27 mouse cellular contexts compared by ENCODE assay signal in the genomic region with DNA sequence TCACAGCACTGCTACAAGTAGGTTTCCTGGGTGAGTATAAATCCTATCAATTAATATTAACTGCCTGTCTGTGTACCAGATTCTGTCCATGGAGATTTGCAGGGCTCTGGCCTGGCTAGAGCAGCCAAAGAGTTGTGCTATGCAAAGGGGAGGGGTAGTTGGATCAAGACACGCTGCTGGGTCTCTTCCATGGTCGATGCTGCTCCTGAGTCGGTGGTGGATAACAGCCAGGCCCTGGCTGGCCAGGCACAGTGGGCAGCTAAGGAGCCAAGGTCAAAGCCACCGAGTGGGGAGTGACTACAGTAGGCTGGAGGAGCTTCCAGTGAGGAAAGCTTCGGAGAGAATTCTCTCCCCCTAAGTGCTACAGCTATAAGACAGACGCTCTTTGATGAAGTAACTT. TPM values are rescaled to one million over a fixed set of nuclear protein-coding genes. Genes with fewer than 3 reads are reported as not detected.
DNase-seq lines count a peak whose midpoint lies in the region; ATAC-seq and TF ChIP-seq lines count a peak whose summit lies in the region.
"Had no signal": no experiment of that assay in that cellular context is flagged by ENCODE, and none has a peak within 500 bp of the region (broad histone marks: within the 10 kb centered on the region; RNA-seq: fewer than 3 reads in every experiment).

No protein-coding gene starts in this region.

- H3K4me1 ChIP-seq in midbrain, postnatal 0 days (ENCODE audit: insufficient read depth, low read length) = no peaks in the 10 kb centered on the region
- no peaks in the 10 kb centered on the region for H3K4me1 ChIP-seq in midbrain, embryonic 13.5 days (replicated peaks)
- H3K4me1 ChIP-seq: embryonic facial prominence, embryonic 13.5 days; hindbrain, embryonic 15.5 days; kidney, embryonic 15.5 days; limb, embryonic 13.5 days; megakaryocyte, embryonic 14.5 days; midbrain, embryonic 15.5 days; neural tube, embryonic 15.5 days had no signal

- peak; percentile 78 to 90 for DNase-seq in cerebellum, postnatal 10 days
- DNase-seq in cerebellum, adult 9-10 months = no peak
- DNase-seq in heart, postnatal 10 days = peak; percentile 26 to 30
- no peak for DNase-seq in heart, postnatal 25 days (ENCODE audit: low spot score)
- peak; percentile 3 for DNase-seq in midbrain, postnatal 0 days (ENCODE audit: low spot score)
- DNase-seq in heart, postnatal 36 days = peak; percentile 4 to 11
- DNase-seq: adrenal gland, postnatal 36 days; thymus, postnatal 25 days had no signal

- H3K27ac ChIP-seq in midbrain, postnatal 0 days (ENCODE audit: low read depth, low read length) = no peak overlapping the region
- no peak overlapping the region for H3K27ac ChIP-seq in midbrain, embryonic 13.5 days
- H3K27ac ChIP-seq: embryonic facial prominence, embryonic 13.5 days; hindbrain, embryonic 15.5 days; kidney, embryonic 15.5 days; limb, embryonic 13.5 days; midbrain, embryonic 15.5 days; neural tube, embryonic 15.5 days had no signal

- no peak overlapping the region for H3K4me3 ChIP-seq in midbrain, postnatal 0 days (ENCODE audit: low read depth, low read length)
- no peak overlapping the region for H3K4me3 ChIP-seq in midbrain, embryonic 13.5 days (replicated peaks)
- H3K4me3 ChIP-seq: embryonic facial prominence, embryonic 13.5 days; hindbrain, embryonic 15.5 days; kidney, embryonic 15.5 days; limb, embryonic 13.5 days; megakaryocyte, embryonic 14.5 days; midbrain, embryonic 15.5 days; neural tube, embryonic 15.5 days had no signal

- H3K9me3 ChIP-seq in midbrain, postnatal 0 days (ENCODE audit: low read length) = no peaks in the 10 kb centered on the region
- no peaks in the 10 kb centered on the region for H3K9me3 ChIP-seq in midbrain, embryonic 13.5 days
- H3K9me3 ChIP-seq: embryonic facial prominence, embryonic 13.5 days; G1E; hindbrain, embryonic 15.5 days; kidney, embryonic 15.5 days; limb, embryonic 13.5 days; midbrain, embryonic 15.5 days; neural tube, embryonic 15.5 days had no signal

- no peaks in the 10 kb centered on the region for H3K36me3 ChIP-seq in midbrain, postnatal 0 days (ENCODE audit: insufficient read depth, low read length)
- H3K36me3 ChIP-seq in midbrain, embryonic 13.5 days = no peaks in the 10 kb centered on the region
- H3K36me3 ChIP-seq: embryonic facial prominence, embryonic 13.5 days; G1E; hindbrain, embryonic 15.5 days; kidney, embryonic 15.5 days; limb, embryonic 13.5 days; midbrain, embryonic 15.5 days; neural tube, embryonic 15.5 days had no signal

- no peak for ATAC-seq in midbrain, postnatal 0 days (ENCODE audit: low FRiP score)
- ATAC-seq in midbrain, embryonic 13.5 days = no peak
- ATAC-seq: forebrain, embryonic 14.5 days; intestine, embryonic 16.5 days; midbrain, embryonic 15.5 days had no signal

- H3K27me3 ChIP-seq in midbrain, postnatal 0 days (ENCODE audit: insufficient read depth, low read length) = no peaks in the 10 kb centered on the region
- no peaks in the 10 kb centered on the region for H3K27me3 ChIP-seq in midbrain, embryonic 13.5 days
- H3K27me3 ChIP-seq: embryonic facial prominence, embryonic 13.5 days; hindbrain, embryonic 15.5 days; kidney, embryonic 15.5 days; limb, embryonic 13.5 days; midbrain, embryonic 15.5 days; neural tube, embryonic 15.5 days had no signal

- 81% methylated on average over 6 of the region's 6 CpGs for WGBS in midbrain, postnatal 0 days
- WGBS in midbrain, embryonic 13.5 days = 89% methylated on average over 6 of the region's 6 CpGs

- no peak overlapping the region for H3K9ac ChIP-seq in midbrain, postnatal 0 days (replicated peaks; ENCODE audit: low read length, poor library complexity, severe bottlenecking)
- H3K9ac ChIP-seq in midbrain, embryonic 13.5 days (replicated peaks) = no peak overlapping the region
- H3K9ac ChIP-seq: embryonic facial prominence, embryonic 13.5 days; hindbrain, embryonic 15.5 days; kidney, embryonic 15.5 days; limb, embryonic 13.5 days; midbrain, embryonic 15.5 days; neural tube, embryonic 15.5 days had no signal

- no peak for TF ChIP-seq CTCF in midbrain, postnatal 0 days (IDR thresholded peaks at IDR 0.05)

- intact Hi-C loops in heart, postnatal 10 days (cut with DNase I) = no loop called here
- intact Hi-C loops in heart, postnatal 25 days (cut with DNase I) = no loop called here
- intact Hi-C loops in heart, postnatal 36 days (cut with DNase I) = no loop called here

- H3K4me2 ChIP-seq in midbrain, postnatal 0 days (ENCODE audit: low read depth, low read length, poor library complexity, severe bottlenecking) = no peak overlapping the region
- H3K4me2 ChIP-seq in midbrain, embryonic 13.5 days (replicated peaks) = no peak overlapping the region
- H3K4me2 ChIP-seq: embryonic facial prominence, embryonic 13.5 days; hindbrain, embryonic 15.5 days; kidney, embryonic 15.5 days; limb, embryonic 13.5 days; midbrain, embryonic 15.5 days; neural tube, embryonic 15.5 days had no signal

RNA-seq across cellular contexts. Expression of gene Il19, which starts 24.0 kb away (rescaled TPM):
- total RNA-seq in heart, postnatal 10 days (2021) = not detected
- total RNA-seq in heart, postnatal 25 days (2021) = not detected
- not detected in 2 replicates for total RNA-seq in midbrain, postnatal 0 days (2014; rRNA removed)
- polyA plus RNA-seq in midbrain, postnatal 0 days (2015; fragmentation: Nextera tagmentation; extraction: Ambion mirVana) = 0.27 TPM in 1 of 2 replicates, not detected in the other
- not detected in 2 replicates for polyA plus RNA-seq in midbrain, embryonic 13.5 days (2015; fragmentation: Nextera tagmentation; extraction: Ambion mirVana)
- not detected for total RNA-seq in heart, postnatal 36 days (2021)
- total RNA-seq: adrenal gland, postnatal 36 days; G1E; layer of hippocampus, postnatal 10 days had no signal
- polyA plus RNA-seq: embryonic facial prominence, embryonic 13.5 days; forebrain, embryonic 14.5 days; G1E; gonadal fat pad, adult 2 months; heart, embryonic 16.5 days; hindbrain, embryonic 15.5 days; intestine, embryonic 16.5 days; large intestine, adult 2 months; limb, embryonic 13.5 days; liver, embryonic 16.5 days; midbrain, embryonic 15.5 days; neural tube, embryonic 15.5 days; small intestine, adult 2 months; testis, adult 2 months had no signal

RNA-seq across cellular contexts. Expression of gene Il20, which starts 52.6 kb away (rescaled TPM):
- total RNA-seq in heart, postnatal 10 days (2021) = not detected
- not detected for total RNA-seq in heart, postnatal 25 days (2021)
- not detected in 2 replicates for total RNA-seq in midbrain, postnatal 0 days (2014; rRNA removed)
- polyA plus RNA-seq in midbrain, postnatal 0 days (2015; fragmentation: Nextera tagmentation; extraction: Ambion mirVana) = not detected in 2 replicates
- polyA plus RNA-seq in midbrain, embryonic 13.5 days (2015; fragmentation: Nextera tagmentation; extraction: Ambion mirVana) = not detected in 2 replicates
- not detected for total RNA-seq in heart, postnatal 36 days (2021)
- total RNA-seq: adrenal gland, postnatal 36 days; G1E; layer of hippocampus, postnatal 10 days had no signal
- polyA plus RNA-seq: cerebellum, adult 2 months; embryonic facial prominence, embryonic 13.5 days; forebrain, embryonic 14.5 days; G1E; gonadal fat pad, adult 2 months; heart, embryonic 16.5 days; hindbrain, embryonic 15.5 days; intestine, embryonic 16.5 days; kidney, embryonic 15.5 days; large intestine, adult 2 months; limb, embryonic 13.5 days; liver, embryonic 16.5 days; midbrain, embryonic 15.5 days; neural tube, embryonic 15.5 days; small intestine, adult 2 months; testis, adult 2 months had no signal

RNA-seq across cellular contexts. Expression of gene Il10, which starts 55.8 kb away (rescaled TPM):
- total RNA-seq in heart, postnatal 10 days (2021) = not detected
- total RNA-seq in heart, postnatal 25 days (2021) = not detected
- not detected in 2 replicates for total RNA-seq in midbrain, postnatal 0 days (2014; rRNA removed)
- polyA plus RNA-seq in midbrain, postnatal 0 days (2015; fragmentation: Nextera tagmentation; extraction: Ambion mirVana) = not detected in 2 replicates
- not detected in 2 replicates for polyA plus RNA-seq in midbrain, embryonic 13.5 days (2015; fragmentation: Nextera tagmentation; extraction: Ambion mirVana)
- not detected for total RNA-seq in heart, postnatal 36 days (2021)
- total RNA-seq: adrenal gland, postnatal 36 days; G1E; layer of hippocampus, postnatal 10 days had no signal
- polyA plus RNA-seq: cerebellum, adult 2 months; embryonic facial prominence, embryonic 13.5 days; forebrain, embryonic 14.5 days; G1E; gonadal fat pad, adult 2 months; hindbrain, embryonic 15.5 days; intestine, embryonic 16.5 days; kidney, embryonic 15.5 days; liver, embryonic 16.5 days; midbrain, embryonic 15.5 days; neural tube, embryonic 15.5 days; small intestine, adult 2 months; testis, adult 2 months had no signal

Comparison
In these comparisons a context has a peak if more than half of its experiments do, and no peak if none do; other contexts are left out.
1. DNase-seq: peak in cerebellum, postnatal 10 days (2 of 2), heart, postnatal 10 days (2 of 2), midbrain, postnatal 0 days (single experiment) and heart, postnatal 36 days (2 of 2); none in cerebellum, adult 9-10 months (single experiment) and heart, postnatal 25 days (single experiment).